Mouse (Mus musculus): ENCODE measurements around the gene N4bp2l2. TPM values are rescaled to one million over a fixed set of nuclear protein-coding genes. Genes with fewer than 3 reads are reported as not detected.

N4bp2l2 gene
- total RNA-seq, 2 experiments from 2014 or later = 71.8 to 72.8 TPM

GRCm38 (mm10) chr5:150581180-150581579 lies 84.8 kb downstream of the N4bp2l2 start:
- intact Hi-C loops (cut with DNase I) = no loop called here
- DNase-seq (ENCODE audit: low spot score in 2 of 2) = no peak

DNA sequence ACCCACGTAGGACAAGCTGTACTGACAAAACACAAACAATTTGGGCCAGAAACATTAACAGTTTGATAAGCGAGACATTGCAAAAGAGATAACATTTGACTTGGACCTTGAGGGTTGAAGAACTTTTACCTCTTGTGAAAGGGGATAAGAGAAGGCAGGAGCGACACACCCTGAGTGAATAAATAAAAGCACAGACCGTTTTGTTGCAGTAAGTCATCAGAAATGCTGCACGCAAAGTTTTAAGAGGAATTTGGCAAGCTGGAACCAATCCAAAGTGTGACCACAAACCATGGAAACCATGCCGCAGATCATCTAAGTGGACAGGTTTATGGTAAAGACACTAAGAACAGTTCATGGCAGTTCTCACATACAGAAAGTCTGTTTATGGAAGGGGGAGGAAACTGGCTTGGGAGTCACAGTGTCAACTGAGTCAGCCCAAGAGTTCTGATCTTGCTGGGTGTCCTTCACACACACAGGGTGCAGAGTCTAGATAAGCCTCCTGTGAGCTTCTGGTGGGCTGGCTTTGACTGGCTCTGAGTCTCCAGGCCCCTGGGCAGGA lies 87.3 kb downstream of the N4bp2l2 start:
- DNase-seq (ENCODE audit: low spot score in 2 of 2) = no peak
- intact Hi-C loops (cut with DNase I) = no loop called here

GRCm38 (mm10) chr5:150576832-150577231 lies 89.2 kb downstream of the N4bp2l2 start:
- intact Hi-C loops (cut with DNase I) = no loop called here
- no peak for DNase-seq (ENCODE audit: low spot score in 2 of 2)

GRCm38 (mm10) chr5:150574885-150575284 lies 91.1 kb downstream of the N4bp2l2 start:
- intact Hi-C loops (cut with DNase I) = no loop called here
- no peak for DNase-seq (ENCODE audit: low spot score in 2 of 2)

DNA sequence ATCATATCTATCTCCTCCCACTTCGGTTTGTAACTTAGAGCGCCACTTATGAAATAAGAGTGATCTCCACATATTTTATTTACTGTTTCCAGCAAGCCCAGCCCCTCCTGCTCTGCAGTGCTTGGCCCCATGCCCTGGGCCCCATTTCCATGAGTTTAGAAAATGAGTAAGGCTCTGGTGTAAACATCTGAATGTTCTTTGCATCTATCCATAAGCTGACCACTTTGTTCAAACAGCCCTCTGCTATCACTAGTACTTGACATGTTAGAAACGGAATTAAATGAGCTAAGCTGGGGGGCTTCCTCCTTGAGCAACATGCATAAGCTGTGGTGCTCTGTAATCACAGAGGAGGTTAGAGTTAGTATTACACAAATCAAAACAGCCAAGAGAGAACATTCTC lies 91.6 kb downstream of the N4bp2l2 start:
- intact Hi-C loops (cut with DNase I) = no loop called here
- DNase-seq (ENCODE audit: low spot score in 2 of 2) = no peak

GRCm38 (mm10) chr5:150570496-150571219 lies 95.3 kb downstream of the N4bp2l2 start:
- DNase-seq (ENCODE audit: low spot score in 2 of 2) = peak in 1 of 2 experiments; percentile 32
- intact Hi-C loops (cut with DNase I) = no loop called here

GRCm38 (mm10) chr5:150566971-150567370 lies 99.0 kb downstream of the N4bp2l2 start:
- no peak for DNase-seq (ENCODE audit: low spot score in 2 of 2)
- intact Hi-C loops (cut with DNase I) = no loop called here

GRCm38 (mm10) chr5:150566226-150566625 lies 99.8 kb downstream of the N4bp2l2 start:
- intact Hi-C loops (cut with DNase I) = no loop called here
- peak; percentile 70 to 77 for DNase-seq (ENCODE audit: low spot score in 2 of 2)

DNA sequence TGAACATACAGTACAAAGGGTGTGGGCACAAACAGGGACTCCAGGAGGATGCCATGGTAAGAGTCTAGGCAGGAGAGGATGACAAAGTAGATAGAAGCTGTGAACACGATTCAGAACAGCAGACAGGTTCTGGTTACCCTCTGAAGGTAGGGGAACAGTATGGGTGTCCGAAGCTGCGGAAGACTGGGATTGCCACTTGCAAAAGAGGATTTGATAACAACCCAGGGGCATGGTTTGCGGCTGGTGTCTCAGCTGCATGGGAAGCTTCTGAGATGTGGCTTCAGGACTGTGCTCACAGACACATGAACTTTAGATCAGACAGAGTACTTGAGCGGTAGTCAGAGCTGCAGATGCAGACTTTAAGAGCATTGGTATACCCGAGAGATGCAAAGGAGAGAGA lies 101.6 kb downstream of the N4bp2l2 start:
- no peak for DNase-seq (ENCODE audit: low spot score in 2 of 2)
- intact Hi-C loops (cut with DNase I) = no loop called here

DNA sequence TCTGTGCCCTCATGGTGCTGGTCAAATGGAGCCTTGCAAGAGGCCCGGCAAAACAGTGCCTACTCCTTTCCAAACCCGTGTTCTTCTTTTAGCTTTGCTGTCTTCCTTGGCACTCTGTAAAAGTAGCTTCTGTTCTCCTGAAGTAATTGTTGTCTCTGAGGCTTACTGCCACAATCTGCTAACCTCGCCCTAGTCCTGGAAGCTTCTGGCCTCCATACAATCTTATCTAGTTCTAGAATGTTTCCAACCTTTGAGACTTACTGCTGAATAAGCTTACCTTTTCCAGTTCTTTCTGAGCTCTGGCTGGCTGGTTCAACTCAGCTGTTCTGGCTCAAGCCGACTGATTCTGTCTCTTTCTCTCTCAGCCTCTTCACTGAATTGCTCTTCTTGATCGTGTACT lies 104.2 kb downstream of the N4bp2l2 start:
- DNase-seq (ENCODE audit: low spot score in 2 of 2) = no peak
- intact Hi-C loops (cut with DNase I) = no loop called here

- intact Hi-C loops (cut with DNase I) = no loop called here
- DNase-seq (ENCODE audit: low spot score in 2 of 2) = no peak
Observed at GRCm38 (mm10) chr5:150561376-150561775, 104.6 kb downstream of the N4bp2l2 start.

DNA sequence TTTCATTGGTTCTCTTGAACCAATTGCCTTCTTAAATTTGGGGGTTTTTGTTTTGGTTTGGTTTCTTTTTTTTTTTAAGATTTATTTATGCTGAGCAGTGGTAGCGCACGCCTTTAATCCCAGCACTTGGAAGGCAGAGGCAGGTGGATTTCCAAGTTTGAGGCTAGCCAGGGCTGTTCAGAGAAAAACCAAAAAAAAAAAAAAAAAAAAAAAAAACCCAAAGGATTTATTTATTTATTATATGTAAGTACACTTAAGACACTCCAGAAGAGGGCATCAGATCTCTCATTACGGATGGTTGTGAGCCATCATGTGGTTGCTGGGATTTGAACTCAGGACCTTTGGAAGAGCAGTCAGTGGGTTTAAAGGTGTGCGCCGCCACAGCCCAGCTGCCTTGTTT lies 105.1 kb downstream of the N4bp2l2 start:
- no peak for DNase-seq (ENCODE audit: low spot score in 2 of 2)
- intact Hi-C loops (cut with DNase I) = no loop called here

DNA sequence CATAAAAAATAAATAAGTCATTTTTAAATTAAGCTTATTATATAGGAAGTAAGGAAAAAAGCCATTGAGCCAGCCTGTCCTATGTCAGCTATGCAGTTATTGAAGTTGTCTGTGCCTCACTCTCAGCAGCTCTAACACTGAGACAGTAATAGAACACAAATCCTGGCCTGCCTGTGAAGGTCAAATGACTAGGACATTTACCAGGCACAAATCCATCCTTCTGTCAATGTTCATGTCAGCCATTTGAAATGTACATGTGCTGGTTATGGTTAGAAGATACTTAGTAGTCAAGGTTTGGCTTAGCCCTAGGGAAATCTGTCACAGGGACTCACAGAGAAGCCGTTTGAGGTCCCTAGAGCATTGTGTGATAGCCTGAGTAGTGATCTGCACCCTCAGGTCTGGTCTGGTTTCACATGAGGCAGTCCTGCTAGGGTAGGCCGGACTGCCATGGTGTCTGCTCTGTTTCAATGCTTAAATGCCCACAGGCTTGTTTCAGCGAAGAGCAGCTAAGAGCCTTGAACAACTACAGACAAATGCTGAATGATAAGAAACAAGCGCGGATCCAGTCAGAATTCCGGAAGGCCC lies 106.4 kb downstream of the N4bp2l2 start:
- intact Hi-C loops (cut with DNase I) = no loop called here
- no peak for DNase-seq (ENCODE audit: low spot score in 2 of 2)

Other genes with a start within 250 kb of the N4bp2l2 start
- gene Zar1l, start 148.0 kb downstream of the N4bp2l2 start, total RNA-seq (2021) = under 1 TPM; 0.81 to 0.91 TPM
- gene Brca2, start 143.6 kb downstream of the N4bp2l2 start, total RNA-seq (2021) = 1 to 10 TPM; 6.8 to 7.3 TPM
- 10 to 100 TPM; 36.8 to 39.5 TPM for gene N4bp2l1, start 69.0 kb downstream of the N4bp2l2 start, total RNA-seq (2021)
- gene Pds5b, start 7.6 kb upstream of the N4bp2l2 start, total RNA-seq (2021) = 10 to 100 TPM; 69.6 to 73.1 TPM

Data from left cerebral cortex, postnatal 14 days (tissue).